Mouse (Mus musculus): ENCODE results near the gene Dscaml1. TPM values are rescaled to one million over a fixed set of nuclear protein-coding genes. Genes with fewer than 3 reads are reported as not detected.

Dscaml1 gene
- total and polyA plus RNA-seq, 3 experiments = not detected

DNA sequence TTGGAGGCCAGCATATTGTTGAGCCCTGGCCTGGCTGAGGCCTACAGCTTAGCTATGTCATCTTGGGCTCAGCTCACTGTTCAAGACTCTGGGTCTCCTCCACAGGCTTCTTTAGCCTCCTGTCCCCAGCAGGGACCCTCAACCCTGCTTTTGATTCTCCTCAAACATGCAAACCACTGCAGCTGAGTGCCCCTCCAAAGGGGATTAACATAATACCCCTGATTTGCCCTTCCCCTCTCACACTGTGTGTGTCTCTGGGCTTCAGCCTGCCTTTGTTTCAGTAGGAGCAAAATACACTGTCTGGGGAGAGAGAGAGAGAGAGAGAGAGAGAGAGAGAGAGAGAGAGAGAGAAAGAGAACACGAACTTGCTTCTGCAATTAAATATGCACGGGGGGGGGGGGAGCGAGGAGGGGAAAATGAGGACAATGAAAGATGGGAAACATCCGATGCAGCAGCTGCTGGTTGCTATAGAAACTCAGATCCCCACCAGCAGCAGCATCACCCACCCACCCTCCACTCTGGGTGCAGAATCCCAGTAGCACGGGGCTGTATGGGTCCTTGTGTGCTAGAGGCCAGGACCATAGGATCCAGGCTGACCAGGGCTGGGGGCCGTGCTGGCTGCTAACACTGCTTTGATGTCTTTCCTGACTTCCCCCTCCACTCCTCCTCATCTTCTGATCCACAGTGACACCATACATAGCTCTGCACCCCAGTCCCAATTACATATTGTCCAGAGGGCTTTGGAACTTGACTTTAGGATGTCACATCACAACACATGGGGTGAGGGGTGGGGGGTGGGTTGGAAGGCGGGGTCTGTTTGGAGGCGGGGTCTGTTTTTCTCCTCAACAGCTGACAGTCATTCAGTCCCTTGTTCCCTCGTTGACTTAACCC is 231.0 kb downstream of the Dscaml1 start:
- no peaks in the 10 kb centered on the region; a peak in 1 of 4 replicates for H3K27me3 ChIP-seq (ENCODE audit: control insufficient read depth in 1 of 2, insufficient read depth in 2 of 2, low read length in 2 of 2)
- no peak for TF ChIP-seq NELFE (IDR thresholded peaks at IDR 0.05; ENCODE audit: low read depth, low read length)
- no peak for TF ChIP-seq MAZ (IDR thresholded peaks at IDR 0.05; ENCODE audit: low read depth, low read length)
- TF ChIP-seq TCF12 (IDR thresholded peaks at IDR 0.05; ENCODE audit: low read depth, low read length) = no peak
- no peak for TF ChIP-seq GABPA (IDR thresholded peaks at IDR 0.05; ENCODE audit: low read depth, low read length)
- TF ChIP-seq MAFK (IDR thresholded peaks at IDR 0.05; ENCODE audit: borderline replicate concordance, low read depth, low read length) = no peak

DNA sequence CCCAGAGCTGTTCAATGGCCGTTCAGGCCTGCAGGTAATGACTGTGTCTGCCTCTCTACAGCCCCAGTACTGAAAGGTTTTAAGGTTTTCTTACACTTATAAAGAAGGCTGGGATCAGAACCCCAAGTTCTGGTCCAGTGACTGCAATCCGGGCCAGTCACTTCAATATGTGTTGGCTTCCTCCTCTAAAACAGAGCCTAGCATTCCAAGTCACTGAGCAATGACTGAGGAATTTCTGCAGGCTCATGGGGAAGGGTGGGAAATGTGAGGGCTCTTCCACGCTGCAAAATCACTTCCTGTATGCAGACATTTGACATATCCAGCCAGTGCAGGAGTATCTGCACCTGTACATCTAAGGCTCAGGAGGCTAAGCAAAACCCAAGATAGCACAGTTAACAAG is 233.8 kb downstream of the Dscaml1 start:
- H3K79me2 ChIP-seq (ENCODE audit: control insufficient read depth, insufficient read depth, low read length, poor library complexity) = no peaks in the 10 kb centered on the region
- H3K27ac ChIP-seq (ENCODE audit: control insufficient read depth, low read depth, low read length) = no peak overlapping the region
- no peaks in the 10 kb centered on the region; a peak in 1 of 4 replicates for H3K27me3 ChIP-seq (ENCODE audit: control insufficient read depth in 1 of 2, insufficient read depth in 2 of 2, low read length in 2 of 2)
- no peaks in the 10 kb centered on the region for H3K4me1 ChIP-seq (ENCODE audit: control insufficient read depth in 1 of 2, insufficient read depth in 2 of 2, low read length in 2 of 2)
- TF ChIP-seq RAD21 (IDR thresholded peaks at IDR 0.05; ENCODE audit: low read depth, low read length) (no peak), JUND (IDR thresholded peaks at IDR 0.05; ENCODE audit: low read depth, low read length) (no peak), POLR2A (IDR thresholded peaks at IDR 0.05; ENCODE audit: control insufficient read depth in 1 of 2, insufficient read depth in 1 of 2, low read depth in 1 of 2, low read length in 2 of 2, poor library complexity in 1 of 2) (no peak), CHD2 (IDR thresholded peaks at IDR 0.05; ENCODE audit: low read length) (no peak), SMC3 (IDR thresholded peaks at IDR 0.05; ENCODE audit: low read depth, low read length) (no peak), SIN3A (IDR thresholded peaks at IDR 0.05; ENCODE audit: low read length) (no peak), NRF1 (IDR thresholded peaks at IDR 0.05; ENCODE audit: insufficient read depth, low read depth, low read length, poor library complexity, severe bottlenecking) (no peak), HCFC1 (IDR thresholded peaks at IDR 0.05; ENCODE audit: low read depth, low read length) (no peak), ZC3H11A (IDR thresholded peaks at IDR 0.05; ENCODE audit: low read depth, low read length) (no peak), TBP (IDR thresholded peaks at IDR 0.05; ENCODE audit: low read depth, low read length) (no peak), MXI1 (IDR thresholded peaks at IDR 0.05; ENCODE audit: low read depth, low read length) (no peak), ZKSCAN1 (IDR thresholded peaks at IDR 0.05; ENCODE audit: low read depth, low read length) (no peak), CHD1 (IDR thresholded peaks at IDR 0.05; ENCODE audit: low read depth, low read length) (no peak), MAFK (IDR thresholded peaks at IDR 0.05; ENCODE audit: borderline replicate concordance, low read depth, low read length) (no peak)
- H3K9ac ChIP-seq (ENCODE audit: control insufficient read depth, low read depth, low read length, poor library complexity, severe bottlenecking) = no peak overlapping the region
- H3K36me3 ChIP-seq (ENCODE audit: control insufficient read depth in 1 of 2, insufficient read depth in 2 of 2, low read length in 2 of 2) = no peaks in the 10 kb centered on the region
- no peak for DNase-seq (ENCODE audit: low read depth, low spot score)
- no peak overlapping the region for H3K4me3 ChIP-seq (ENCODE audit: control insufficient read depth in 1 of 2, insufficient read depth in 1 of 2, low read depth in 2 of 2, low read length in 2 of 2)
- no peaks in the 10 kb centered on the region for H3K9me3 ChIP-seq (replicated peaks; ENCODE audit: insufficient read depth, low read length)

More for the DNA sequence above, 231.0 kb downstream of the Dscaml1 start:
- Histone ChIP-seq H3K27ac (ENCODE audit: control insufficient read depth, low read depth, low read length) (no peak overlapping the region), H3K9me3 (replicated peaks; ENCODE audit: insufficient read depth, low read length) (no peaks in the 10 kb centered on the region), H3K4me3 (ENCODE audit: control insufficient read depth in 1 of 2, insufficient read depth in 1 of 2, low read depth in 2 of 2, low read length in 2 of 2) (no peak overlapping the region), H3K4me1 (ENCODE audit: control insufficient read depth in 1 of 2, insufficient read depth in 2 of 2, low read length in 2 of 2) (no peaks in the 10 kb centered on the region), H3K79me2 (ENCODE audit: control insufficient read depth, insufficient read depth, low read length, poor library complexity) (no peaks in the 10 kb centered on the region), H3K36me3 (ENCODE audit: control insufficient read depth in 1 of 2, insufficient read depth in 2 of 2, low read length in 2 of 2) (no peaks in the 10 kb centered on the region), H3K9ac (ENCODE audit: control insufficient read depth, low read depth, low read length, poor library complexity, severe bottlenecking) (no peak overlapping the region)
- DNase-seq (ENCODE audit: low read depth, low spot score) = no peak
